ENCODE assay signal across 8 mouse cellular contexts in the genomic region with DNA sequence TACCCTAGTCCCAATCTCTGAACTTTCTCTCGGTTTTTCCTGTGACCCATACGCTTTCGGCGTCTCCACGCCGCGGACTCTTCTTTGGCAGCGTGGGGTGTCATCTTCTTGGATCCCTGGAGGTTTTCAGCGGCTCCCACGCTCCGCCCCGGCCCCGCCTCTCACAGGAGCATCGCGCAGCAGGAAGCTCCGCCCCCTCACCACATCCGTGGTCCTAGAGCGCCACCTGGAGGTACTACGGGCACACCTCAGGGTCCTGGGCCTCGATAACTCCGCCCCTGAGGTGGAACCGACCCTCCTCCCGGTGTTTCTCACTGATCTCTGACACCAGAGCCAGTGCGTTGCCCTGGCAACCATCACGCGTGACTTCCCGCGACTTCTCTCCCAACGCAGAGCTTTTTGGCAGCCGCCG. TPM values are rescaled to one million over a fixed set of nuclear protein-coding genes. Genes with fewer than 3 reads are reported as not detected.
DNase-seq lines count a peak whose midpoint lies in the region; ATAC-seq lines count a peak whose summit lies in the region.

No protein-coding gene starts in this region.

- peak; percentile 97 for DNase-seq in R1 (ENCODE audit: low read depth, low spot score)
- DNase-seq in cerebellum, postnatal 25 days = peak; percentile 98
- peak; percentile 94 to 95 for DNase-seq in frontal cortex, postnatal 36 days (ENCODE audit: low spot score in 2 of 2)
- DNase-seq in left cerebral cortex, adult 18-20 months (ENCODE audit: low spot score in 2 of 2) = peak; percentile 95 to 96
- peak; percentile 93 for DNase-seq in right cerebral cortex, adult 18-20 months
- peak; percentile 86 for DNase-seq in urinary bladder, postnatal 10 days (ENCODE audit: low spot score)

- H3K36me3 ChIP-seq in hindbrain, embryonic 16.5 days (ENCODE audit: control insufficient read depth, insufficient read depth, low read length) = no peaks in the 10 kb centered on the region
- H3K36me3 ChIP-seq in macrophage (ENCODE audit: inconsistent target) = no peaks in the 10 kb centered on the region

- H3K27ac ChIP-seq in hindbrain, embryonic 16.5 days (ENCODE audit: low read depth, low read length) = no peak overlapping the region
- no peak overlapping the region for H3K27ac ChIP-seq in macrophage

- H3K4me1 ChIP-seq in hindbrain, embryonic 16.5 days (ENCODE audit: control insufficient read depth, insufficient read depth, low read depth, low read length) = peaks cover 23% of the 10 kb centered on the region

- peak overlapping the region; percentile 47 for H3K4me3 ChIP-seq in hindbrain, embryonic 16.5 days (ENCODE audit: low read length)
- peak overlapping the region; percentile 28 for H3K4me3 ChIP-seq in macrophage (ENCODE audit: inconsistent target)

- peak; percentile 87 for ATAC-seq in hindbrain, embryonic 16.5 days

- peak overlapping the region; percentile 52; the same call in 1 of the 2 replicates for H3K9ac ChIP-seq in hindbrain, embryonic 16.5 days (ENCODE audit: low read depth, low read length)

- H3K79me2 ChIP-seq in macrophage (ENCODE audit: inconsistent target) = no peaks in the 10 kb centered on the region

- no peaks in the 10 kb centered on the region for H3K9me3 ChIP-seq in hindbrain, embryonic 16.5 days (ENCODE audit: control insufficient read depth, low read length)

- WGBS in hindbrain, embryonic 16.5 days = under 1% methylated on average over 25 of the region's 31 CpGs
- WGBS in macrophage (ENCODE audit: missing documents) = under 1% methylated on average over 31 of the region's 31 CpGs

- peak overlapping the region; percentile 92 for H3K4me2 ChIP-seq in hindbrain, embryonic 16.5 days (ENCODE audit: low read length)

- no peaks in the 10 kb centered on the region for H3K27me3 ChIP-seq in hindbrain, embryonic 16.5 days (replicated peaks; ENCODE audit: control insufficient read depth, insufficient read depth, low read length)

RNA-seq across cellular contexts. Expression of a gene that starts 12.2 kb away (rescaled TPM):
- 22.2 and 27.4 TPM in 2 replicates for polyA plus RNA-seq in hindbrain, embryonic 16.5 days (2015; fragmentation: Nextera tagmentation; extraction: Ambion mirVana)
- 1 to 10 TPM; 5.9 to 6.3 TPM for total RNA-seq in left cerebral cortex, adult 18-20 months (2021)
- 10 to 100 TPM in 9 of 26 experiments, 1 to 10 TPM in 17; 1.8 to 29.4 (median 6.1) TPM for total RNA-seq in macrophage (2018; cell fraction: chromatin; rRNA removed)
- 10 to 100 TPM in 13 of 26 experiments, 1 to 10 TPM in 13; 6.1 to 30.0 (median 13.8) TPM for total RNA-seq in macrophage (2018; cell fraction: cytosol; rRNA removed)
- total RNA-seq in macrophage (2018; cell fraction: nucleus; rRNA removed) = 10 to 100 TPM in 7 of 26 experiments, 1 to 10 TPM in 19; 2.0 to 27.7 (median 5.4) TPM
- polyA plus RNA-seq in macrophage (2018) = 11.9 to 23.0 TPM (median 16.0 TPM) in 3 replicates

RNA-seq across cellular contexts. Expression of a gene that starts 32.1 kb away (rescaled TPM):
- polyA plus RNA-seq in hindbrain, embryonic 16.5 days (2015; fragmentation: Nextera tagmentation; extraction: Ambion mirVana) = 83.3 and 86.9 TPM in 2 replicates
- 100 to 1,000 TPM; 292 to 305 TPM for total RNA-seq in left cerebral cortex, adult 18-20 months (2021)
- 100 to 1,000 TPM in 25 of 26 experiments, 10 to 100 TPM in 1; 97.9 to 361 (median 196) TPM for total RNA-seq in macrophage (2018; cell fraction: chromatin; rRNA removed)
- total RNA-seq in macrophage (2018; cell fraction: cytosol; rRNA removed) = 100 to 1,000 TPM in 25 of 26 experiments, 10 to 100 TPM in 1; 98.7 to 304 (median 159) TPM
- total RNA-seq in macrophage (2018; cell fraction: nucleus; rRNA removed) = 100 to 1,000 TPM; 116 to 523 (median 261) TPM
- 85.5 to 118 TPM (median 95.5 TPM) in 3 replicates for polyA plus RNA-seq in macrophage (2018)

RNA-seq across cellular contexts. Expression of a gene that starts 54.4 kb away (rescaled TPM):
- polyA plus RNA-seq in hindbrain, embryonic 16.5 days (2015; fragmentation: Nextera tagmentation; extraction: Ambion mirVana) = 81.2 and 84.8 TPM in 2 replicates
- total RNA-seq in left cerebral cortex, adult 18-20 months (2021) = 10 to 100 TPM; 27.5 to 31.8 TPM
- total RNA-seq in macrophage (2018; cell fraction: chromatin; rRNA removed) = 10 to 100 TPM in 19 of 26 experiments, 1 to 10 TPM in 7; 3.0 to 54.9 (median 21.8) TPM
- total RNA-seq in macrophage (2018; cell fraction: cytosol; rRNA removed) = 10 to 100 TPM in 23 of 26 experiments, 1 to 10 TPM in 3; 8.5 to 17.6 (median 13.3) TPM
- 10 to 100 TPM in 17 of 26 experiments, 1 to 10 TPM in 9; 3.6 to 32.5 (median 14.1) TPM for total RNA-seq in macrophage (2018; cell fraction: nucleus; rRNA removed)
- polyA plus RNA-seq in macrophage (2018) = 15.0 to 17.0 TPM (median 16.0 TPM) in 3 replicates
